Mouse (Mus musculus): ENCODE measurements around the gene Spin2c.

The Spin2c gene

DNA sequence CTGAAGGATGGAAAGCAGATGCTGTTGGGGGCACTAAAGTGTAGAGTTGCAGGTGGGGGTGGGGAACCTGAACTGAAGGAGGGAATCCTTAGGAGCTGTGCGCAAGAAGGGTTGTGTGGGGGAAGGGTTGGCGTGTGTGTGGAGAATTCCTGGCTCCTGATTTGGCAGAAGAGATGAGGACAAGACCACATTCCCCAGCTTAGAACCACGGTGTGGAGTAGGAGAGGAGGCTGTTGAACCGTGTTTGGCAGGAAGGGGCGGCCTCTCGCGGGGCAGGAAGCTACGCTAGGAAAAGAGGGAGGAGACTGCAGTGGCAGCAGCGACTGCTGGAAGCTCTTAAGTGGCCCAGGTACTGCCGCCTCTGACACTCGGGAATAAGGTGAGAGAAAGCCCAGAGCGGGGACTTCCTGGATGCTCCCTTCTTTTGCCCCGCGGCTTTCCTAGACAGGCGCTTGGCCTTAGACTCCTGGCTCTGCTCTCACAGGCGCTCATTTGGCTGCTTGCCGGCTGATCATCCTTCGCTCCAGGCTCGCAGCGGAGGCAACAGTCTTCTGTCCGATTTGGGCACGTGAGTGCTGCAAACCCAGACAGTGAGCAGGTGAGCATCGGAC is at the start of gene Spin2c:
Spin2c (plus strand) TSS at position 275 of the 611 bp plus-strand sequence.
- DNase-seq, result peak; percentile 87

DNA sequence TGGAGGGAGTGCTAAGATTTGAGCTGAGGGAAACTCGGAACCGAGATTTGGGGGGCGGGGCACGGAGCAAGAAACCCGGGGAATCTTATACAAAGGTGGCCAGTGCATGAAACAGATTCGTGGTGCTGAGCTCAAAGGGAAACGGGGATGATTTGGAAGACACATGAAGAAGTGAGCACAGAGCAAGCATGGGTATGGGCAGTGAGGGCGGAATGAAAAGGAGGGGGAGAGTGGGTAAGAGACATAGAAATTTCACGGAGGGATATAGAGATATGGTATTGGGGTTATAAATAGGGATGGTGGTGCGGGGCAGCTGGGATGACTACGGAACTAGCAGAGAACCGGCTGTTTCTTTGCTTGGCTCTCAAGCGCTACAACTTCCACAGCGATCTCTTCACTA is 581 bp downstream of the Spin2c start:
- DNase-seq, result no peak

Measured in heart, adult 11 months (tissue).